Mouse (Mus musculus) brain, embryonic 18.5 days (tissue): ENCODE data around the gene Gm6583.

Source experiments
- DNase-seq: peaks from one replicate; pipeline ENCODE4 v3.0.0-alpha.2; 2012; ENCODE audit warnings: low read depth, low spot score

The Gm6583 gene

DNA sequence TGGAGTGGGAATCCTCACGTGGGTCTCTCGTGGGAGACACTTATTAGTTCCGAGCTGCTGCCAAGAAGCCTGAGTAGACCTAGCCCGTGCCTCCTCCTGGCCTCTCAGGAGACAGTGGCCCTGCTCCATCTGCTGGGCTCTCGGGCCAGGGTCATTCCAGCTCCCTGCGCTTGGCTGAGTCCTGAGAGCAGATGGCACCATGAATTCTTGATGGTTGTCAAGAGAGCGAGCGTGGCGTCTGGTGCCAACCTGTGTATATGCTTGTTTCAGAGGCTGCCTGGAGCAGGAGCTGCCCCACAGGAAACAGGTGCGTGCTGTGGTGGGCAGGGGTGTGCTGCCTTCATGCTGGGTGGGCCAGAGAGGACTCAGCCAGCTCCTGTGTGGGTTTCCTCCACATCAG, 12.8 kb upstream of the Gm6583 start:
- DNase-seq, result no peak

DNA sequence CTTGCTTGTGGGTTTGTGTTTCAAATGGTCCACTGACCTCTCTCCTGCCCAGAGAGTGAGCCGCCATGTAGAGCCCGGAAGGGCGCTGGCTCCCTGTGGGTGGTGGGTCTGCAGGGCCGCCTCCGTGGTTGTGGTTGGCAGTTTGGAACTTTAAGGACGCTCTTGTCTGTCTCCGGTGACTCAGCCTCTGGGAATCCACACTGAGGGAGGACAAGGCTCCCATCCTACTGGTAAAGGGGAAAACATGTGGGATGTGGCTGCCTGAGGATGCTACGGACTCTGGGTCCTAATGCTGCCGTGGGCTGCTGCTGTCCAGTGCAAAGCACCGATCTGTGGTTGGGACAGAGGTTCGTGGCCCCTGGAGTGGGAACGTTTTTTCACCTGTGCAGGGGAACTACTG, 12.1 kb upstream of the Gm6583 start:
- DNase-seq, result no peak

DNA sequence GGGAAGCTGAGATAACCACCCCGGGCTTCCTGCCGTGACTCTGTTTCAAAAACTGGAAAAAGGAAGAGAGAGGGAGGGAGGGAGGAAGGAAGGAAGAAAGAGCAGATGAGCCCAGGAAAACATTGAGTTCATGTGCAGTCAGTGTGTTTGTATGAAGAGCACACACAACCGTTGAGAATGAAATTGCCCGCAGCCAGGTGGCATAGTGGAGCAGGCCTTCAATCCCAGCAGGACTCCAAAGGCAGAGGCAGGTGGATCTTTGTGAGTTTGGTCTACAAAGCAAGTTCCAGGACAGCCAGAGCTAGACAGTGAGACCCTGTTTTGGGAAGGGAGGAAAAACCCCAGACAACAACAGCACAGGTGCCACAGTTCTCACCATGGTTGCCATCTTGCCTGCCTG, 11.5 kb upstream of the Gm6583 start:
- DNase-seq, result no peak

DNA sequence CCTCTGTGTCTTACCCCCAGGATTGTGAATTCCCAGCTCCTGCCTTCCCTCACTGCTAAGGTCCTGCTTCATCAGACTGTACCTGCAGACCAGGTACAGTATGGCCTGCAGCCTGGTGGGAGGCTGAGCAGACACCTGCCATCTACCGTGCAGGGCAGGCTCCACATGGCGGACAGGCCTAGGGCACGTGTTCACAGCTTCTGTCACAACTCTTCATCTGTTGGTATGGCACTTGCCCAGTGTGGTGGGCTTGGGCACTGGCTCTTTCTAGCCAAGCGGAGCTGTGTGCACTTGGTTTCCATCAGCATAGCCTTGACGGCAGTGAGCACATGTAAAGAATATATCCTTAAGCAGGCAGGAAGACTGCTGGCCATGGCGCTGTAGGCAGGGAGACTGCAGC, 11.0 kb upstream of the Gm6583 start:
- DNase-seq, result no peak

DNA sequence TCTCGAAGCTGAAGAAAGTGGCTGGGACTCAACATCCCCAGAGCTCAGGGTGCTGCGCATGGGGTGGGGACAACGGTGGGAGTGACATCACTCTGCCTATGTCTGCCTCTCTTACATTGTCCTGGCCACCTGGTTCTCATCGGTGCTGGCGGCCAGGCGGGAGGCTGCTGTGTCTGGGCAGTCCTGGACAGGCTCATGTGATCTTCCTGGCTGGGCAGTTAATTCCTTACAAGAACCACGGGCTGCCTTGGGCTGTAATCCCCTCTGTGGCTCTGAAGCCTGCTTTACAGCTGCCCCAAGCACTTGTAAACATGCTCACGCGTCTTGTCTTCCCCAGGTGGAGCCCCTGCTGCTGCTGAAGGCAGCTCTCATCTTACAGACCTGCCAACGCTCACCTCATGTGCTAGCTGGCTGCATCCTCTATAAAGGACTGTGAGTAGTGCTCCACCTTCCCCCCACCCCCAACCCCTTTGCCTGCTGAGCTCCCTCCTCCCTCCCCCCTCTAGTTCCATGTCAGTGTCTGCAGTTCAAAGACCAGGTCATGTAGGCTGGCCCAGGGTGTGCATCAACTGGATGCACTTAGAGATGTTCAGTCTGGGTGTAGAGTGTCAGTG, 8.5 kb upstream of the Gm6583 start:
- DNase-seq, result no peak

DNA sequence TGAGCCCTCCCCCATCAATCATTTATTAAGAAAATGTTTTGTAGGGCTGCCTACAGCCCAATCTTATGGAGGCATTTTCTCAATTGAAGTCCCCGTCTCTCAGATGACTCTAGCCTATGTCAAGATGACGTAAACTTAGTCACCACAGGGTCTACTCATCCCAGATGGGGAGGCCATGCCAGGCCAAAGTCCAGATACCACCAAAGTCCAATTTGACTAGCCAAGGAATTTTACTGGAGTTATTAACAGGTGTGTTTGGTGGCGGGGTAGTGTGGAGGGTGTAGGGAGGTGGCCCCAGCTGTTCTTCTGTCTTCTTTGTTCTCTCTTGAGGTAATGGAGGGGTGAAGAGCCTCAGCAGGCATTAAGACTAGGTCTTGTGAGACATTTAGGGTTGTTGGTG, 4.2 kb upstream of the Gm6583 start:
- DNase-seq, result no peak

DNA sequence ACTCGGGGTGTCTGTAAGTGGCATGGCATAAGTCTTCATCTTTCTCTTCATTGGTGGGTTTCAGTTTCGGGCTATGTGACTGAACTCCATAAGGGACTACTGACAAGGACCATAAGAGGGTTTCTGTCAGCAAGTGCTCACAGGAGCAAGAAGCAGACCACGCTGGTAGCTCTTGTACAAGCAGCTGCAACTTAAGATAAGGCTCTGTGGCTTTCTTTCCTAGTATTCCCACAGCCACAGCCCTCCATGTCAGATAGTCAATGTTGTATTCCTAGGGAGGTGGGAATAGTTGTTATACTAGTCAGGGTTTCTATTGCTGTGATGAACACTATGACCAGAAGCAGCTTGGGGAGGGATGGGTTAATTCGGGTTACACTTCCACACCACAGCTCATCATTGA, 3.7 kb upstream of the Gm6583 start:
- DNase-seq, result no peak

DNA sequence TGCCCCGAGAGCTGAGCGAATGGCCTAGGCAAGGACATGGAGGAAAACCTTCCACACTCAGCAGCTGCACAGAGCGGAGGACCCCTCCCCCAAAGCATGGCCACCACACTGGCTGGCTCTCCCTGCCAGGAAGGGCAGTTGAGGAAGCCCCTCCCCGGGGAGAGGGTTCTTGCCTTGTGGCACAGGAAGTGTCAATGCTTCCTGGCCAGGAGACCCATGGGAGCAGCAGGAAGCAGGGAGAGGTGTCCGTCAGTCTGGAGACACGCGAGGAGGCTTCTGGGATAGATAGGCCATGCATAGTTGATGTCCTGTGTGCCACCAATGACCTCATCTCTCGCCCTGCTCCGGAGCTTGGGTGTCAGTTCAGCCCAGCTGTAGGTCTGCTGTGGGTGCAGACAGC, 489 bp upstream of the Gm6583 start:
- no peak for DNase-seq

DNA sequence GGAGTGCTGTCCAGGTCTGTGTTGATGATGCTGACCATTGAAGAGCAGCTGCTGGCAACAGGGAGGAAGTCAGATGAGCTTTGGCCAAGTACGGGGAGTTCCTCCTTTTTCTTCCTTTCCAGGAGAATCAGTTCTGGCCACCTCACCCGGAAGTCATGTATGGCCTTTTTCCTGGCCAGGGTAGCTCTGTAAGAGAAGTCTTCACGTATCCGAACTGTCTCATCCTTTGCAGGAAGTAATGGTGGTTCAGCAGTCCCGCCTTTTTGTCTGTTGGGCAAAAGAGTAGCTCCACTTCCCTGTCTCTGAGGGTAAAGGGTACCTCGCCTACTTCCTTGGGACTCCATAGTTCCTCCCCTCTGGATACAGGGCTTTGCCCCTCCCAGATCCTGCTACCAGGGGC, 340 bp downstream of the Gm6583 start:
- DNase-seq, result no peak

DNA sequence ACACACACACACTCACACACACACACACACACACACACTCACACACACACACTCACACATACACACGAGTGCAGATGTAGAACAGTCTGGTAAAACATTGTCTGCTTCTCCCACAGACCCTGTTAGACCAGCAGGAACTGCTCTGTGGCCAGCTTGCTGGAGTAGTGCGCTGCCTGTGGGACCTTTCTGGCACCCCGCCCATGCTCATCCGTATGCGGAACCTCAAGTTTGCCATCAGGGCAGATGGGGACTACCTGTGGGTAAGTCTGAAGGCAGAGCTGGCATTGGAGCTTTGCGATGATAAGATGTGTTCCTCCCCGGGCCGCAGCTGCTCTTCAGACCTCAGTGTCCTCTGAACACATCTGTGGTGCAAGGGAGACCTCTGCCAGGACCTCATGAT, 6.7 kb downstream of the Gm6583 start:
- DNase-seq, result no peak

DNA sequence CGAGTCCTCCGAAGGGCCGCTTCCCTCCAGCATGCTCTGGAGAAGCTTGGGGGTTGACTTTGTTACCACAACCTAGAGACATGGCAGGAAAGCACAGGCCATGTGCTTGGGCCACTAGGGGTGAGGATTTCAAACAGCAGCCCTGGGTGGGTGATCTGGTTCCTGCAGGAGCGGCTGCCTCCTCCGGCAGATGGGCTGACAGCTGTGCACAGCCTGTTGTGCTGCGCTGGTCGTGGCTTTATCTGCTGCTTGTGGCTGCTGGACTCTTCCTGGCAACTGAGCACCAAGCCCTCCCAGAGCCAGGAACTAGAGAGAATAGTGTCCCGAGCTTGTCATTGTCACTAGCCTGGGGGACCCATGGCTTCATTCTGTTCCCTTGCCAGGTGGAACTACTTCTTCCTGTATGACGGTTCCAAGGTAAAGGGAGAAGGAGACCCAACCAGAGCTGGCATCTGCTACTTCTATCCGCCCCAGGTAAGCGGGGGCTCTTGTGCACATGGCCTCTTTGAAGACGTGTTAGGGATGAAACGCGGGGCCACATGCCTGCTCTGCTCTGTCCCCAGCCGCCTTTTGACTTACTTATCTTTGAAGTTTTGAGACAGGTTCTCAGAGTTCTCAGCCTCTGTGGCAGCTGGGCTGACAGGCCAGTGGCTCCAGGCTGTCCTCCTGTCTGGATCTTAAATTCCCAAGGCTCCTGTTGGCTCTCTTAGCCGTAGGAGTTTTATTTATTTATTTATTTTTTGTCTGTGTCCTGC, 9.4 kb downstream of the Gm6583 start:
- DNase-seq, result no peak

DNA sequence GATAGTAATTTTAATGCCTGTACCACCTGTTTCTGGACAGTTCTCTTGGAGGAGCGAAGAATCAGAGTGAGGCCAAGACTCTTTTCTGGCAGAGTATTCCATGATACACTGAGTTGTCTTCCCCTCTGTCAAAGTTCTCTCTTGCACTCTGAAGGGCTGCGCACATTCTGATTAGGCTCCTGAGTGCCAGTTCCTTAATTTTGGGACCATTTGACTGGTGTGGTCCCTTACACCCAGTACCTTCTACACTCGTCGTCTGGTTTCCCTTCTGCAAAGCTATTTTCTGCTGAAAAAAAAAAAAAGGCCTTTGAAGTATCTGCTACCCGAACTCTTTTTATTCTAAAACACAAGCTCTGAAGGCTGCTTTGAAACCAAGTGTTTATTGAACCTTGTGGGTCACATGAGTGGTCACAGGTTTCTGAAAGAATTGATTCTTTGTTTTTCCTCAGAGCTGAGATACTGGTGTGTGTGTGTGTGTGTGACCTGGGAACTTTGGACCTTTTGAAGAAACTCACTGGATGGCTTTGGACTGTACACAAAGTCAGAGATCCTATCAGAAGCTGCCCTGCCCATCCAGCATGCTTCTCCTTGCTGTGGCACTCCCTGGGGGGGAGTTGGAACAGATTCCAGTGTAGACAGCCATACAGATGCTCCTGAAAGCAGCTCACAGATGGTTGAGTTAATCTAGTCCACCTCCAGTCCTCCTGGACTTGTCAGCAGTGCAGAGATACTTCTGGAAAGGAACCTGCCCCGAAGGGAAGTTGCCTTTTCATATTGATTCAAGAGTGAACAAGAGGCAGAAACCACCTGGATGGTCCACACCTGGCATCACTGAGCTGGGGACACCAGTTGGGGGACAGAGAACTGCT, 11.5 kb downstream of the Gm6583 start:
- DNase-seq, result no peak

DNA sequence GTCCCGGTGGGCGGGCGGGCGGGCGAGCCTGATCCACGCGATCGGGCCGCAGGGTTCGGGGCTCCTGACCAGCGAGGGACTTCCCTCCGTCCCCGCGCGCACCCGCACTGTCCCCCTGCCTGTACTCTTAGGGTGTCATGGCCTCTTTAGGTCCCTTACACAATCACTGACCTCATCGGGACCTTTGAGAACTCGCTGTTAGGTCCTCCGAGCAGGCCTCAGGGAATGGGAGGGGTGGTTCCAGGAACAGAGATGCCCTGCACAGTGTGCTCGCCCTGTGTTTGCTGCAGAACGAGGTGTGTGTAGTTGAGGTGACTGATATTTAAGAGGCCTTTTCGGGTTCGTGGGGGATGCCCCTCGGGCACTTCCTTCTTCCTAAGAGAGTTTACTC, 12.6 kb downstream of the Gm6583 start:
- DNase-seq, result no peak

DNA sequence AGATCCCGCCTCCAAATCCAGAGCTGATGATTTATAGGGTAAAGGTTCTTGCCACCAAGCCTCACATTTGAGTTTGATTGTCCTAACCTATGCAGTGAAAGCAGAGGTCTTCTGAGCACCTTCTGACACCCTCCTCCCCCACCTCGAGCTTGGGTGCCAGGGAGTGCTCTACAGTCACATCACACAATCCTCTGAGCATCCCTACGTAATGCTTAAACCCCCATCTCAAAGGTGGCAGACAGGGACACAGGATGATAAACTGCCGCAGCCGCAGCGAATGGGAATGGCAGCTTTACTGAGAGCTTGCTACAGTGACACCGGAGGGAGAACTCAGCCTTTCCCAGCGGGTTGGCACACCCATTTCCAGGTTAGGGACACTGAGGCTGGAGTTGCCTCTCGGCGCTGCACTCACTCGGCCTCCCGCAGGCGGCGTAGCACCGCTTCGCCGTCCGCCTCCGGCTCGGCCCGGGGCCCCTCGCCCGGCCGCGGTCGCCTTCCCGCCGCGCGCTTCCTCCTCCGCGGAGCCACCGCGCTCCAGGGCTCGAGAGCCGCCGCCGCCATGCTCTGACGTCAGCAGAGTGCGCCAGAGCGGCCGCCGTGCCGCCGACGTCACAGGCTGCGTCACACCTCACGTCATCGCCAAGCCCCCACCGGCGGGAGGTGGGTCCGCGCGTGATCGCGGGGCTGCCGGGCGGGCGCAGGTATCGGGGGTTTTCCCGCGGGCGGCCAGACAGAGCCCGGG, 13.2 kb downstream of the Gm6583 start, which contains the start of the genes Srrd and Hps4:
Gene Srrd (minus strand): TSS at position 578 of the 742 bp plus-strand sequence.
Gene Hps4 (plus strand): TSS at position 621 of the 742 bp plus-strand sequence.
- no peak for DNase-seq

DNA sequence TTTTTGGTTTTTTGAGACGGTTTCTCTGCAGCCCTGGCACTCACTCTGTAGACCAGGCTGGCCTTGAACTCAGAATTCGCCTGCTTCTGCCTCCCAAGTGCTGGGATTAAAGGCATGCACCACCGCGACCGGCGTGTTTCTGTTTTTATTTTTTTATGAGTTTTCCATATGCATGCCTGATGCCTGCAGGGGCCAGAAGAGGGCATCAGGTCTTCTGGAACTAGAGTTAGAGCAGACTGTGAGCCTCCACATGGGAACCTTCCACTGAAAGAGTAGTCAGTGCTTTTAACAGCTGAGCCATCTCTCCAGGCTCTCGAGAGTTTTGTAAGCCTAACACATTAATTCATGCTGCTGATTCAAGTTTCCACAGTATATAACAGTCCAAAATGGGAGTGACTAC, 16.6 kb downstream of the Gm6583 start:
- no peak for DNase-seq

DNA sequence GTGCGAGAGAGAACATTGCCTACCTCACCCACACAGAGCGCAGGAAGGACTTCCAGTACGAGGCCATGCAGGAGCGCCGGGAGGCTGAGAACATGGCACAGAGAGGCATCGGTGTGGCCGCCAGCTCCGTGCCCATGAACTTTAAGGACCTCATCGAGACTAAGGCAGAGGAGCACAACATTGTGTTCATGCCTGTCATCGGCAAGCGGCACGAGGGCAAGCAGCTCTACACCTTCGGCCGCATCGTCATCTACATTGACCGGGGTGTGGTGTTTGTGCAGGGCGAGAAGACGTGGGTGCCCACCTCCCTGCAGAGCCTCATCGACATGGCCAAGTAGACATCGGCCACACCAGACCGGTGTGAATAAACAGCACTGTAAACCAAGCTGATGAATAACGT, 18.8 kb downstream of the Gm6583 start:
- DNase-seq, result no peak

DNA sequence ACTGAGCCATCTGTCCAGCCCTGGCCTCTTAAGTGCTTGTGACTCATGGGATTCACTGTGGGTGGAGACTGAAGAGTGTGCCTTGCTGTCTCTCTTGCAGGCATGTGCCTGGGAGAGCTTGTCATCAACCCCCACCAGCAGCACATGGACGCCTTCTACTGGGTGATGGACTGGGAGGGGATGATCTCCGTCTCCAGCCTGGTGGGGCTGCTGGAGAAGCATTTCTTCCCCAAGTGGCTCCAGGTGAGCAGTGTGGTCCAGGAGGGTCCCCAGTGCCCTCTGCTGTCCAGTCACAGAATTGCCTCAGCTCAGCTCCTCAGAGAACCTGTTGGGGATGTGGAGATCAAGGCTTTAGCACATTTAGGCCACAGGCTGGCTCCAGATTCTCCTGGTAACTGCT, 20.4 kb downstream of the Gm6583 start:
- DNase-seq, result no peak

DNA sequence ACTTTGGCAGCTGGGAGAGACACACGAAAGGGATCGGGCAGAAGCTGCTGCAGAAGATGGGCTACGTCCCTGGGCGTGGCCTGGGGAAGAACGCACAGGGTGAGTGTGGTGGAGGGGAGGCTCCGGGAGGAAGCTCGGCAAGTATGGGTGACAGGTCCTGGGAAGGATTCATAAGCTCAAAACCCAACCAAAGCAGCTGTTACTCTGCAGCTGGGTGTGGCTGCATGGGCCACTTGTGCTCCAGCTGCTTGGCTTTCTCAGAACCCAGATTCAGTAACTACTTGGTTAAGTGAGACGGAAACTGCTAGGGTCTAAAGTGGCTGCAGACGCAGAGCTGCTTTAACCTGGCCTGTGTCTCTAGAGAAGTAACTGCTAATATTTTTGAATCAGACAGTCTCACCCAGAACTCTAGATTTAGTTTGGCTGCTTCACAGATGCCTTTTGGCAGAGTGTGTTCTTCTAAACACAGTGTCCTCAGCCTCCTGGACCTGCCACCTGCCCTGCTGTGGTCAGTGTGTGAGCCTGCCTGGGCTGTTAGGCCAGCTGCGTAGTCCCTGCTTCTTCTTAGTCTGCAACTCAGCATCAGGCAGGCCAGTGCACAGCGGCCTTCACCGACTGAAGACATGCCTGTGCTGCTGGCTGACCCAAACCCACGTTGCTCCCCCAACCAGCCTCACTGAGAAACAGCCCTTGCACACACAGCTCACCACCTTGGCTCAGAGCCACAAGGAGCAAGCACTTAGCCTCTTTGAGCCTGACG, 25.8 kb downstream of the Gm6583 start:
- no peak for DNase-seq

DNA sequence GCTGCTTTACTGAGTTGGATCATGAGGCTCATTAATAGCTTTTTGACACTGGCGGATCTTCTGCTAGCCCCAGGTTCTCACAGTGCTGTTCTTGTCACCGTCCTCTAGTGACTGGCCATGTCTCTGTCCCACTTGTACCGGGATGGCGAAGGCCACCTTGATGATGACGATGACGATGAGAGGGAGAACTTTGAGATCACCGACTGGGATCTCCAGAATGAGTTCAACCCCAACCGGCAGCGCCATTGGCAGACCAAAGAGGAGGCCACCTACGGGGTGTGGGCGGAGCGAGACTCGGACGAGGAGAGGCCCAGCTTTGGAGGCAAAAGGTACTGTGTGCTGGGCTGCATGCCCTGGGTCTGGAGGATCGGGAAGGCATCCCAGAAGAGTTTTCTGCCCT, 28.0 kb downstream of the Gm6583 start:
- no peak for DNase-seq

DNA sequence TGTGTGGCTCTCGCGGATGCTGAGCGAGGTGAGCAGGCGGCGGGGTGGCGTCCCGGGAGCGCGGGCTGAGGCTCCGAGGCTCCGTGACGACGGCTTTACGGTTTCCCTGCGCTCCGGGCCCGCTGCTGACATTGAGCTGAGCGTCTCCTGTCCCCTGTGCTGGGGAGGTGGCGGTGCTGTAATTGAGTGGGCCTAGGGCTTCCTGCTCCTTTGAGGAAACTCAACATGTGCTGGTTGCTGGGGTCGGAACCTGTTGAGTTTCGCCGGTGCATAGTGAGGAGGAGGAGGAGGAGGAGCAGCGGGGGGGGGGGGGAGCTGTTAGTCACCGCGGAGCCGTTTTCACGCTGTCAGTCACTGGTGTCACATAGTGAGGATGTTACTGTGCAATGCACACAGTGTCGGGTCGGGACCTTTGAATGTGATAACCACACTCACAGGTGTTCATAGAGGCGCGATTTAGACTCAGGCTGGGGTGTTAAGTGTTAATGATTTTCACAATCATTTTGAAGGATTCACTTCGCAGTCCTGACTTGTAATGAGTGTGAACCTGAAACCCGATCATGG, 29.3 kb downstream of the Gm6583 start:
- no peak for DNase-seq
